Mouse (Mus musculus): ENCODE data around the gene Poln.
A peak's percentile ranks its signal among the peaks of the same experiment; 100 is the strongest.

Poln gene

GRCm38 (mm10) chr5:34168950-34169891 is at the start of gene Poln, which contains the start of gene Haus3:
Gene Poln (minus strand): TSS chr5:34169448.
Gene Haus3 (minus strand): TSS chr5:34169527.
- peak; percentile 99 for DNase-seq (ENCODE audit: low read depth, low spot score)

GRCm38 (mm10) chr5:34218672-34219071 is 49.4 kb upstream of the Poln start:
- DNase-seq (ENCODE audit: low read depth, low spot score), result no peak

GRCm38 (mm10) chr5:34217756-34218155 is 48.5 kb upstream of the Poln start:
- peak; percentile 56 for DNase-seq (ENCODE audit: low read depth, low spot score)

GRCm38 (mm10) chr5:34216025-34216424 is 46.8 kb upstream of the Poln start:
- DNase-seq (ENCODE audit: low read depth, low spot score), result peak; percentile 63

GRCm38 (mm10) chr5:34213659-34214058 is 44.4 kb upstream of the Poln start:
- no peak for DNase-seq (ENCODE audit: low read depth, low spot score)

- DNase-seq (ENCODE audit: low read depth, low spot score), result peak; percentile 94
These were observed 41.0 kb upstream of the Poln start for GRCm38 (mm10) chr5:34210279-34210678.

GRCm38 (mm10) chr5:34207503-34207902 is 38.3 kb upstream of the Poln start:
- DNase-seq (ENCODE audit: low read depth, low spot score), result no peak

- peak; percentile 58 for DNase-seq (ENCODE audit: low read depth, low spot score)
These were observed 36.5 kb upstream of the Poln start for GRCm38 (mm10) chr5:34205788-34206187.

GRCm38 (mm10) chr5:34204911-34205310 is 35.7 kb upstream of the Poln start:
- DNase-seq (ENCODE audit: low read depth, low spot score), result peak; percentile 95

GRCm38 (mm10) chr5:34202006-34202405 is 32.8 kb upstream of the Poln start:
- no peak for DNase-seq (ENCODE audit: low read depth, low spot score)

- peak; percentile 60 for DNase-seq (ENCODE audit: low read depth, low spot score)
These were observed 32.1 kb upstream of the Poln start for GRCm38 (mm10) chr5:34201396-34201795.

- DNase-seq (ENCODE audit: low read depth, low spot score), result no peak
These were observed 29.4 kb upstream of the Poln start for GRCm38 (mm10) chr5:34198615-34199014.

- DNase-seq (ENCODE audit: low read depth, low spot score), result peak; percentile 95
These were observed 28.0 kb upstream of the Poln start for GRCm38 (mm10) chr5:34197243-34197642.

- no peak for DNase-seq (ENCODE audit: low read depth, low spot score)
These were observed 27.2 kb upstream of the Poln start for GRCm38 (mm10) chr5:34196423-34196822.

- no peak for DNase-seq (ENCODE audit: low read depth, low spot score)
These were observed 26.5 kb upstream of the Poln start for GRCm38 (mm10) chr5:34195786-34196185.

GRCm38 (mm10) chr5:34194975-34195662 is 25.9 kb upstream of the Poln start:
- DNase-seq (ENCODE audit: low read depth, low spot score), result peak; percentile 82

- no peak for DNase-seq (ENCODE audit: low read depth, low spot score)
These were observed 25.2 kb upstream of the Poln start for GRCm38 (mm10) chr5:34194426-34194825.

- DNase-seq (ENCODE audit: low read depth, low spot score), result peak; percentile 61
These were observed 22.6 kb upstream of the Poln start for GRCm38 (mm10) chr5:34191843-34192242.

- peak; percentile 87 for DNase-seq (ENCODE audit: low read depth, low spot score)
These were observed 21.8 kb upstream of the Poln start for GRCm38 (mm10) chr5:34191021-34191420.

- no peak for DNase-seq (ENCODE audit: low read depth, low spot score)
These were observed 20.3 kb upstream of the Poln start for GRCm38 (mm10) chr5:34189521-34189920.

GRCm38 (mm10) chr5:34188856-34189255 is 19.6 kb upstream of the Poln start:
- DNase-seq (ENCODE audit: low read depth, low spot score), result no peak

GRCm38 (mm10) chr5:34187601-34188316 is 18.5 kb upstream of the Poln start, which contains the start of gene Mxd4:
Gene Mxd4 (minus strand): TSS chr5:34187720.
- DNase-seq (ENCODE audit: low read depth, low spot score), result peak; percentile 100
